Mouse (Mus musculus) midbrain, embryonic 14.5 days (tissue): ENCODE results near the gene Pklr. TPM values are rescaled to one million over a fixed set of nuclear protein-coding genes. Genes with fewer than 3 reads are reported as not detected.
A peak's percentile ranks its signal among the peaks of the same experiment; 100 is the strongest.

Experiments used
- ATAC-seq: fragments of 200-750 bp; cut with Nextera tagmentation; 2 replicates; pipeline ENCODE4 v1.8.0; 2017; ENCODE audit warnings: moderate number of reproducible peaks, moderate library complexity; ENCODE audit not compliant: low FRiP score, low TSS enrichment
- DNase-seq: peaks from one replicate; pipeline ENCODE4 v3.0.0-alpha.2; 2015
- H3K27ac ChIP-seq: fragments of 300-500 bp; sonication (generic); replicated peaks from 2 replicates; pipeline ENCODE4 v1.5.1; 2014; ENCODE audit warnings: mild to moderate bottlenecking, low read depth, low read length, moderate library complexity
- H3K27me3 ChIP-seq: fragments of 300-500 bp; sonication (generic); 2 replicates; pipeline ENCODE4 v1.6.1; 2014; ENCODE audit warnings: low read length, control low read depth, mixed read lengths; ENCODE audit not compliant: control insufficient read depth, insufficient read depth
- H3K36me3 ChIP-seq: fragments of 300-500 bp; sonication (generic); 2 replicates; pipeline ENCODE4 v1.6.1; 2014; ENCODE audit warnings: low read length, control low read depth; ENCODE audit not compliant: control insufficient read depth, insufficient read depth
- H3K4me1 ChIP-seq: fragments of 300-500 bp; sonication (generic); 2 replicates; pipeline ENCODE4 v1.6.1; 2014; ENCODE audit warnings: mild to moderate bottlenecking, antibody characterized with exemption, low read length, control low read depth; ENCODE audit not compliant: control insufficient read depth, insufficient read depth
- H3K4me2 ChIP-seq: fragments of 300-500 bp; sonication (generic); 2 replicates; pipeline ENCODE4 v1.6.1; 2014; ENCODE audit warnings: mild to moderate bottlenecking, low read length, moderate library complexity
- H3K4me3 ChIP-seq: fragments of 300-500 bp; sonication (generic); replicated peaks from 2 replicates; pipeline ENCODE4 v1.5.1; 2014; ENCODE audit warnings: low read depth, low read length
- H3K9ac ChIP-seq: fragments of 300-500 bp; sonication (generic); replicated peaks from 2 replicates; pipeline ENCODE4 v1.6.1; 2014; ENCODE audit warnings: mild to moderate bottlenecking, low read length, moderate library complexity
- H3K9me3 ChIP-seq: fragments of 300-500 bp; sonication (generic); 2 replicates; pipeline ENCODE4 v1.6.1; 2016; ENCODE audit warnings: low read length, control low read depth, mixed read lengths; ENCODE audit not compliant: control insufficient read depth
- WGBS: fragments of 180-500 bp; shearing (Covaris S2); extraction: QIAGEN DNeasy Blood & Tissue Kit; methylation state at CpG from one replicate; pipeline ENCODE4 v1.1.7; 2014; 5-methylcytosine and 5-hydroxymethylcytosine counted together
- polyA plus RNA-seq: library from polyadenylated mRNA; unstranded; fragments of >200 nt; fragmentation: Nextera tagmentation; extraction: Ambion mirVana; gene quantifications from 2 replicates; pipeline ENCODE4 v1.2.1, GENCODE M21; 2014

The Pklr gene
- polyA plus RNA-seq, 1 experiment from 2014 or later, result 0.29 TPM

GRCm38 (mm10) chr3:89163123-89163522, 27.2 kb downstream of the Pklr start:
- no peak for ATAC-seq
- no peak overlapping the region for H3K4me2 ChIP-seq
- peaks cover 17% of the 10 kb centered on the region for H3K36me3 ChIP-seq
- no peak for DNase-seq
- H3K27ac ChIP-seq, result no peak overlapping the region
- no peaks in the 10 kb centered on the region for H3K9me3 ChIP-seq
- no peak overlapping the region for H3K9ac ChIP-seq
- peaks cover 23% of the 10 kb centered on the region for H3K4me1 ChIP-seq
- 95% methylated on average over 1 of the region's 1 CpGs for WGBS
- no peak overlapping the region for H3K4me3 ChIP-seq
- H3K27me3 ChIP-seq, result no peaks in the 10 kb centered on the region

- Histone ChIP-seq H3K4me1 (peaks cover 17% of the 10 kb centered on the region), H3K9me3 (no peaks in the 10 kb centered on the region), H3K27me3 (no peaks in the 10 kb centered on the region), H3K9ac (peak overlapping the region; percentile 92; the same call in 1 of the 2 replicates), H3K4me2 (peak overlapping the region; percentile 82), H3K27ac (peak overlapping the region; percentile 92; the same call in 1 of the 2 replicates), H3K36me3 (peaks cover 23% of the 10 kb centered on the region), H3K4me3 (peak overlapping the region; percentile 82)
- WGBS, result 77% methylated on average over 5 of the region's 5 CpGs
- no peak for DNase-seq
- ATAC-seq, result no peak
Observed at GRCm38 (mm10) chr3:89163643-89164245, 27.8 kb downstream of the Pklr start.

- peaks cover 12% of the 10 kb centered on the region for H3K4me1 ChIP-seq
- ATAC-seq (peak; percentile 93), DNase-seq (peak; percentile 97)
- H3K9ac ChIP-seq, result peak within 1 kb of the TSS; percentile 92
- under 1% methylated on average over 77 of the region's 79 CpGs for WGBS
- H3K4me3 ChIP-seq, result peak within 1 kb of the TSS; percentile 82
- H3K36me3 ChIP-seq, result peaks cover 33% of the 10 kb centered on the region
- H3K9me3 ChIP-seq, result no peaks in the 10 kb centered on the region
- H3K4me2 ChIP-seq, result peak within 1 kb of the TSS; percentile 82
- H3K27me3 ChIP-seq, result no peaks in the 10 kb centered on the region
- H3K27ac ChIP-seq, result peak within 1 kb of the TSS; percentile 92
Observed at GRCm38 (mm10) chr3:89164506-89165267, 28.7 kb downstream of the Pklr start, which contains the start of gene Clk2. TSS of gene Clk2 (plus strand) at chr3:89164795.

DNA sequence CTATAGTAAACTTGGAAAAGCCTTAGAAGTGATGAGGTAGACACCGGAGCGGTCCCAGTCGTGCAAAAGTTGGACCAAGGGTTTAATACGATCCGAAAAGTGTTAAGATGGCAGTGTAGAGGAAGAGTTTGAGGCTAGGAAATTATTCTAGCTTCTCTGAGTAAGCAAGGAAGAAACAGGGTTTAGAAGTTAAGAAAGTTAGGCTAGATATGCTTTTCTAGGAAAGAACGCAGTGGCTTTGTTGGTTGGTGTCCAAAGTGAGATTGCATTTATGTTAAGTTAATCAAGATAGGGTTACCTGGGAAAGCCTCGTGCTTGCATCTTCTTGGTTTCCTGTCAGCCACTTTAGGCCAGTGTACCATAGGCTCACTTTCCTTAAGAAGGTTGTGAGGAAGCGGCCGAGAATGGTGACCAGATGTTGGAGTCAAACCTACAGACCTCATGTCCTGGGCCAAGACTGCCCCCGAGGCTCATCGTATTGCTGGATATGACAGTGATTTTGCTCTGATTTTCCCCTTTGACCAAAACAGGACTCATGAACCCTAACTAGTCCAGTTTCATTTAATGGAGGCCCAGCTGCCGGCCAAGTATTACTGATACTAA, 29.4 kb downstream of the Pklr start:
- ATAC-seq, result no peak
- 23% methylated on average over 12 of the region's 12 CpGs for WGBS
- peaks cover 12% of the 10 kb centered on the region for H3K4me1 ChIP-seq
- H3K36me3 ChIP-seq, result peaks cover 40% of the 10 kb centered on the region
- peak overlapping the region; percentile 82 for H3K4me2 ChIP-seq
- peak overlapping the region; percentile 92 for H3K9ac ChIP-seq
- peak overlapping the region; percentile 82 for H3K4me3 ChIP-seq
- no peaks in the 10 kb centered on the region for H3K9me3 ChIP-seq
- H3K27ac ChIP-seq, result peak overlapping the region; percentile 92
- no peak for DNase-seq
- H3K27me3 ChIP-seq, result no peaks in the 10 kb centered on the region

GRCm38 (mm10) chr3:89166945-89167344, 31.0 kb downstream of the Pklr start:
- Histone ChIP-seq H3K4me2 (no peak overlapping the region), H3K27ac (no peak overlapping the region), H3K9me3 (no peaks in the 10 kb centered on the region), H3K4me3 (no peak overlapping the region), H3K4me1 (peaks cover 12% of the 10 kb centered on the region), H3K36me3 (peaks cover 52% of the 10 kb centered on the region), H3K27me3 (no peaks in the 10 kb centered on the region), H3K9ac (no peak overlapping the region)
- WGBS, result 96% methylated on average over 19 of the region's 19 CpGs
- ATAC-seq (no peak), DNase-seq (no peak)

DNA sequence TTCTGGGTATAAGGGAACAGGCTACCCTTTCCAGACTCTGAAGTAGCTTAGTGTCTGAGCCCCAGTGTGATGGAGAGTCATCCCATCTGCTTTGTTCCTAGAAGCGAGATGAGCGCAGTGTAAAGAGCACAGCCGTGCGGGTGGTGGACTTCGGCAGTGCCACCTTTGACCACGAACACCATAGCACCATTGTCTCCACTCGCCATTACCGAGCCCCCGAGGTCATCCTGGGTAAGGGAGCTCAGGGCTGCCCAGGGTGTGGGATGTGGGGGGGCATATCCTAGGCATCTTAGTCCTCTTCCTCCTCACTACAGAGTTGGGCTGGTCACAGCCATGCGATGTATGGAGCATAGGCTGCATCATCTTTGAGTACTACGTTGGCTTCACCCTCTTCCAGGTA, 38.9 kb downstream of the Pklr start:
- no peak for DNase-seq
- Histone ChIP-seq H3K9me3 (no peaks in the 10 kb centered on the region), H3K4me3 (no peak overlapping the region), H3K27ac (no peak overlapping the region), H3K36me3 (peaks cover 75% of the 10 kb centered on the region), H3K4me2 (no peak overlapping the region), H3K9ac (no peak overlapping the region), H3K4me1 (peaks cover 10% of the 10 kb centered on the region), H3K27me3 (no peaks in the 10 kb centered on the region)
- 93% methylated on average over 11 of the region's 11 CpGs for WGBS
- ATAC-seq, result no peak

DNA sequence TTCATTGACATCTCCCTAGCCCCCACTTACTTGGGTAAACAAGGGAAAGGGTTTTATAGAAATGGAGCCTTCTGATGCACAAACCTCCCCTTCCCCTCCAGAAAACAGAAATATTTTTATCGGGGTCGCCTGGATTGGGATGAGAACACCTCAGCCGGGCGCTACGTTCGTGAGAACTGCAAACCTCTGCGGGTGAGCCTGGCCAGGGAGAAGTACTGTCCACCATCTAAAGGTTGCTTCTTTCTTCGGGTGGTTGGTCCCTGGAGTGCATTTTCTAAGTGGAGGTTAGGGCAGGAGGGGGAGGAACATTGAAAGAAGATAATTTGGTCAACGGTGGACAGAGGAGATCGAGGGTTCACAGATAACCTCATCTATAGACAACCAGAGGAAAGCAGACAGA, 39.6 kb downstream of the Pklr start:
- Histone ChIP-seq H3K4me3 (no peak overlapping the region), H3K4me1 (peaks cover 10% of the 10 kb centered on the region), H3K9ac (no peak overlapping the region), H3K27ac (no peak overlapping the region), H3K36me3 (peaks cover 75% of the 10 kb centered on the region), H3K4me2 (no peak overlapping the region), H3K27me3 (no peaks in the 10 kb centered on the region), H3K9me3 (no peaks in the 10 kb centered on the region)
- DNase-seq (no peak), ATAC-seq (no peak)
- 95% methylated on average over 10 of the region's 10 CpGs for WGBS

GRCm38 (mm10) chr3:89176421-89176820, 40.5 kb downstream of the Pklr start:
- H3K4me2 ChIP-seq, result no peak overlapping the region
- H3K4me1 ChIP-seq, result peaks cover 10% of the 10 kb centered on the region
- H3K27me3 ChIP-seq, result no peaks in the 10 kb centered on the region
- DNase-seq, result no peak
- H3K27ac ChIP-seq, result no peak overlapping the region
- H3K4me3 ChIP-seq, result no peak overlapping the region
- no peak for ATAC-seq
- WGBS, result 86% methylated on average over 7 of the region's 7 CpGs
- H3K9ac ChIP-seq, result no peak overlapping the region
- no peaks in the 10 kb centered on the region for H3K9me3 ChIP-seq
- H3K36me3 ChIP-seq, result peaks cover 77% of the 10 kb centered on the region
